Mouse (Mus musculus) midbrain, embryonic 15.5 days (tissue): ENCODE measurements around the gene Hps6. TPM values are rescaled to one million over a fixed set of nuclear protein-coding genes. Genes with fewer than 3 reads are reported as not detected.
"Not testable (repeated sequence)": the region's sequence is repeated elsewhere in the genome, so short reads cannot be mapped to it uniquely, and the experiment has no call there.

Source experiments
- ATAC-seq: fragments of 200-750 bp; cut with Nextera tagmentation; replicated peaks from 2 replicates; pipeline ENCODE4 v1.8.0; 2017; ENCODE audit warnings: moderate TSS enrichment
- H3K27ac ChIP-seq: fragments of 300-500 bp; sonication (generic); 2 replicates; pipeline ENCODE4 v1.5.1; 2015; ENCODE audit warnings: mild to moderate bottlenecking, inconsistent platforms
- H3K27me3 ChIP-seq: fragments of 300-500 bp; sonication (generic); replicated peaks from 2 replicates; pipeline ENCODE4 v1.6.1; 2015; ENCODE audit warnings: inconsistent platforms
- H3K36me3 ChIP-seq: fragments of 300-500 bp; sonication (generic); replicated peaks from 2 replicates; pipeline ENCODE4 v1.6.1; 2015; ENCODE audit warnings: inconsistent platforms
- H3K4me1 ChIP-seq: fragments of 300-500 bp; sonication (generic); 2 replicates; pipeline ENCODE4 v1.6.1; 2015; ENCODE audit warnings: inconsistent platforms
- H3K4me2 ChIP-seq: fragments of 300-500 bp; sonication (generic); 2 replicates; pipeline ENCODE4 v1.6.1; 2015; ENCODE audit warnings: inconsistent platforms, mild to moderate bottlenecking, moderate library complexity
- H3K4me3 ChIP-seq: fragments of 300-500 bp; sonication (generic); 2 replicates; pipeline ENCODE4 v1.5.1; 2015; ENCODE audit warnings: mild to moderate bottlenecking, inconsistent platforms
- H3K9ac ChIP-seq: fragments of 300-500 bp; sonication (generic); 2 replicates; pipeline ENCODE4 v1.6.1; 2015; ENCODE audit warnings: mild to moderate bottlenecking, inconsistent platforms
- H3K9me3 ChIP-seq: fragments of 300-500 bp; sonication (generic); 2 replicates; pipeline ENCODE4 v1.6.1; 2016; ENCODE audit warnings: inconsistent platforms
- WGBS: fragments of 180-500 bp; shearing (Covaris S2); methylation state at CpG from one replicate; pipeline ENCODE4 v1.1.7; 2015; ENCODE audit warnings: mixed read lengths; 5-methylcytosine and 5-hydroxymethylcytosine counted together
- polyA plus RNA-seq: library from polyadenylated mRNA; unstranded; fragments of >200 nt; fragmentation: Nextera tagmentation; extraction: Ambion mirVana; gene quantifications from 2 replicates; pipeline ENCODE4 v1.2.1, GENCODE M21; 2015

Hps6 gene
- polyA plus RNA-seq: 3.9 and 4.0 TPM in 2 replicates

DNA sequence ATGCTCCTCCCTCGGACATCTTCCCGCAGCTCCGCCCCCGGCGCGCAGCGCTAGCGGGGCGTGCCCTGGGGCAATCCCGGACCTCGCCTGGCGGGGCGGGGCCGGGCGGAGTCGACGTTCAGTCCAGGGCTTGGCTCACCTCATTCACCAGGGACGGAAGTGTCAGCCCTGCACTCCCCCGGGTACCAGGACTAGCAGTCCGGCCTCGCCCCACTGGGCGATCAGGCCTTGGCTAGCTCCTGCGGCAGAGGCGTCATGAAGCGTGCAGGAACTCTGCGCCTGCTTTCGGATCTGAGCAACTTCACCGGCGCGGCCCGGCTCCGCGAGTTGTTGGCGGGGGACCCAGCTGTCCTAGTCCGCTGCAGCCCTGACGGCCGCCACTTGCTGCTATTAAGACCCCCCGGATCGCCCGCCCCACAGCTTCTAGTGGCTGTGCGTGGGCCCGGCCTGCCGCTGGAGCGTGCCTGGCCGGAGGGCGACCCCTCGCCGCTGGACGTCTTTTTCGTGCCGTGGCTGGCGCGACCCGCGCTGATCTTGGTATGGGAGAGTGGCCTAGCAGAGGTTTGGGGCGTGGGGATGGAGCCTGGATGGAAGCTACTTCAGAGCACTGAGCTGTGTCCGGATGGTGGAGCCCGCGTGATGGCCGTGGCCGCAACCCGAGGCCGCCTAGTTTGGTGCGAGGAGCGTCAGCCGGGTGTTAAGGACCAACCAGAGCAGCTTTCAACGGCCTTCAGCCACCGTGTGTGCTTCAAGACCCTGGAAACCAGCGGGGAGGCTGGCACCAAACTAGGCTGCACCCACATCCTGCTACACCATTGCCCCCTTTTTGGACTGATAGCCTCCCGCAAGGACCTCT, at the start of gene Hps6:
Gene Hps6, plus strand, starts transcription at position 138 of the 856 bp plus-strand sequence.
- Histone ChIP-seq H3K4me2 (peak within 1 kb of the TSS; percentile 89), H3K27ac (no peak within 1 kb of the TSS), H3K27me3 (peaks cover 16% of the 10 kb centered on the region), H3K4me1 (peaks cover 15% of the 10 kb centered on the region), H3K36me3 (no peaks in the 10 kb centered on the region), H3K4me3 (peak within 1 kb of the TSS; percentile 47), H3K9ac (peak within 1 kb of the TSS; percentile 57), H3K9me3 (no peaks in the 10 kb centered on the region)
- 1% methylated on average over 70 of the region's 70 CpGs for WGBS
- peak; percentile 72; the same call in 1 of the 2 replicates for ATAC-seq

GRCm38 (mm10) chr19:45956736-45957135, 46.6 kb upstream of the Hps6 start:
- Histone ChIP-seq H3K9ac (no peak overlapping the region), H3K9me3 (no peaks in the 10 kb centered on the region), H3K4me2 (no peak overlapping the region), H3K36me3 (peaks cover 16% of the 10 kb centered on the region; the same call in 1 of the 2 replicates), H3K4me3 (no peak overlapping the region), H3K27ac (no peak overlapping the region), H3K27me3 (no peaks in the 10 kb centered on the region), H3K4me1 (no peaks in the 10 kb centered on the region)
- WGBS: 95% methylated on average over 7 of the region's 7 CpGs
- no peak for ATAC-seq

DNA sequence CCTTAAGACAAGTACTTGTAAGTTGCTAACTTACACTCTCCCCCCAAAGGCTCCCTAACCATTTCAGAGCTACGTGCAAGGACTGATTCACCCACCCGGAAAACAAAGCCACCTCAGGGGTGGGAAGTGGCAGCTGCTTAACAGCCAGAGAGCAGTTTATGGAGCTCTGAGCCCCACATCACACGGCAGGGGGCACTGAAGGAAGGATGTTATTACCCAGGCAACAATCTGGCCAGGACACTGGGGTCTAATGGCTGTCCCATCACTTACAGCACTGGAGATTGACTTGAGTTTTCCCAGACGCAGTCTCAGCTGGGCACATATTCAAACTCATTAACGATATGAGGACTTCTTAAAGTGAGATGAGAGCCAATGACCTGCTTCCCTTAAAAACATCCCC, 42.5 kb upstream of the Hps6 start:
- H3K36me3 ChIP-seq: peaks cover 17% of the 10 kb centered on the region; the same call in 1 of the 2 replicates
- no peak for ATAC-seq
- 33% methylated on average over 5 of the region's 5 CpGs for WGBS
- no peak overlapping the region for H3K4me3 ChIP-seq
- H3K4me1 ChIP-seq: no peaks in the 10 kb centered on the region
- no peaks in the 10 kb centered on the region for H3K9me3 ChIP-seq
- no peaks in the 10 kb centered on the region for H3K27me3 ChIP-seq
- H3K4me2 ChIP-seq: no peak overlapping the region
- no peak overlapping the region for H3K27ac ChIP-seq
- H3K9ac ChIP-seq: no peak overlapping the region

DNA sequence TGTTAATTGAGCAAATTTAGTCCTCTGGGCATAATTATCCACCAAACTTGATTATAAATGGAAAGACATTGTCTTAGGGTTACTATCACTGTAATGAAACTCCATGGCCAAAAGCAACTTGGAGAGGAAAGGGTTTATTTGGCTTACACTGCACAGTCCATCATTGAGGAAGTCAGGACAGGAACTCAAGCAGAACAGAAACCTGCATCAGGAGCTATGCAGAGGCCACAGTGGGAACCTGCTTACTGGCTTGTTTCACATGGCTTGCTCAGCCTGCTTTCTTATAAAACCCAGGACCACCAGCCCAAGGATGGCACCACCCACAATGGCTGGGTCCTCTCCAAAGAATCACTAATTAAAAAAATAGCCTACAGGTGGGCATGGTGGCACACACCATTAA, 18.9 kb upstream of the Hps6 start:
- ATAC-seq: no peak
- no peak overlapping the region for H3K4me2 ChIP-seq
- H3K9me3 ChIP-seq: no peaks in the 10 kb centered on the region
- no peaks in the 10 kb centered on the region for H3K36me3 ChIP-seq
- H3K4me1 ChIP-seq: no peaks in the 10 kb centered on the region
- no peaks in the 10 kb centered on the region for H3K27me3 ChIP-seq
- no peak overlapping the region for H3K27ac ChIP-seq
- no peak overlapping the region for H3K4me3 ChIP-seq
- H3K9ac ChIP-seq: no peak overlapping the region

GRCm38 (mm10) chr19:45988238-45988637, 15.1 kb upstream of the Hps6 start:
- no peak overlapping the region for H3K9ac ChIP-seq
- H3K4me2 ChIP-seq: no peak overlapping the region
- H3K27ac ChIP-seq: no peak overlapping the region
- no peaks in the 10 kb centered on the region for H3K27me3 ChIP-seq
- H3K4me3 ChIP-seq: no peak overlapping the region
- no peaks in the 10 kb centered on the region for H3K36me3 ChIP-seq
- no peaks in the 10 kb centered on the region for H3K9me3 ChIP-seq
- 95% methylated on average over 3 of the region's 3 CpGs for WGBS
- ATAC-seq: no peak
- no peaks in the 10 kb centered on the region for H3K4me1 ChIP-seq

DNA sequence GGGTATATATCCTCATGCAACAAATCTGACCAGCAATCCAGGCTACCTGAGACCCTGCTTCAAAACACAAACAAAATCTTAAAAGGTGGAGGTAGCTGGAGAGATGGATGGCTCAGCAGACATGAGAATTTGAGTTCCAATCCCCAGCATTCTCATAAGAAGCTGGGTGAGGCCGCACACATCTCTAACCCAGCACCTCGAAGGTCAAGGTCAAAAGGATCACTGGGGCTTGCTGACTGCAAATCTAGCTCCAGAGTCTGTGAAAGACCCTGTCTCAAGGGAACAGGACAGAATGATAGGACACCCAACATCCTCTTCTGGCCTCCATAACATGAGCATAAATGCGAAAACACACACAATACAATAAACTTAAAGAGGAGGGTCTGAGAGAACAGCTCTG, 12.1 kb upstream of the Hps6 start:
- H3K27me3 ChIP-seq: no peaks in the 10 kb centered on the region
- 93% methylated on average over 3 of the region's 3 CpGs for WGBS
- H3K36me3 ChIP-seq: peaks cover 5% of the 10 kb centered on the region; the same call in 1 of the 2 replicates
- H3K4me2 ChIP-seq: no peak overlapping the region
- no peaks in the 10 kb centered on the region for H3K4me1 ChIP-seq
- no peak for ATAC-seq
- no peak overlapping the region for H3K27ac ChIP-seq
- H3K9me3 ChIP-seq: no peaks in the 10 kb centered on the region
- H3K4me3 ChIP-seq: no peak overlapping the region
- no peak overlapping the region for H3K9ac ChIP-seq

- not testable (repeated sequence) for H3K9ac ChIP-seq, ATAC-seq, H3K4me2 ChIP-seq, H3K36me3 ChIP-seq, H3K27me3 ChIP-seq, H3K9me3 ChIP-seq, H3K27ac ChIP-seq, H3K4me3 ChIP-seq
- peaks cover 10% of the 10 kb centered on the region for H3K4me1 ChIP-seq
- 92% methylated on average over 6 of the region's 6 CpGs for WGBS
Observed at GRCm38 (mm10) chr19:45993441-45993840, 9.9 kb upstream of the Hps6 start.

GRCm38 (mm10) chr19:45993981-45994737, 9.1 kb upstream of the Hps6 start:
- Histone ChIP-seq H3K27me3 (no peaks in the 10 kb centered on the region), H3K4me1 (peaks cover 15% of the 10 kb centered on the region), H3K9ac (no peak overlapping the region), H3K9me3 (no peaks in the 10 kb centered on the region), H3K27ac (no peak overlapping the region), H3K4me3 (no peak overlapping the region), H3K4me2 (no peak overlapping the region), H3K36me3 (peaks cover 5% of the 10 kb centered on the region; the same call in 1 of the 2 replicates)
- WGBS: 98% methylated on average over 13 of the region's 13 CpGs
- no peak for ATAC-seq

DNA sequence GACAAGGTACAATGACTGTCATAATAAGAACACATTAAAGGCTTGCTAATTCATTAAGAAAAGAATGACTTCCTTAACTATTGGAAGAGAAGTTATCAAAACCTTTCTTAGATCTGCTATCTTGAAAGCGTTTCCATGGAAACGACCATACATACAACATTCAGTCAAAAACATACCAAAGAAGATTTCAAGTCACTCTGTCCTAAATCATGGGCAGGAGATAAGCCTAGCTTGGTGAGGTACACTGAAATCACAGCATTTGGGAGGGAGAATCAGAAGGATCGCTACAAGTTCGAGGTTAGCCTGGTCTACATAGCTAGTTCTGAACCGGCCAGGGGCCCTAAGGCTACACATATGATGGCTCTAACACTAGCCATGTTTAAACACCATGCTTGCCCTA, 5.9 kb upstream of the Hps6 start:
- Histone ChIP-seq H3K4me1 (peaks cover 15% of the 10 kb centered on the region), H3K36me3 (peaks cover 5% of the 10 kb centered on the region; the same call in 1 of the 2 replicates), H3K27ac (peak overlapping the region; percentile 97; the same call in 1 of the 2 replicates), H3K4me3 (peak overlapping the region; percentile 88), H3K9me3 (no peaks in the 10 kb centered on the region), H3K9ac (peak overlapping the region; percentile 91), H3K27me3 (no peaks in the 10 kb centered on the region), H3K4me2 (peak overlapping the region; percentile 74)
- 69% methylated on average over 5 of the region's 5 CpGs for WGBS
- peak; percentile 11; the same call in 1 of the 2 replicates for ATAC-seq

GRCm38 (mm10) chr19:45997785-45998693, 5.3 kb upstream of the Hps6 start, which contains the start of gene Armh3:
Gene Armh3, minus strand, starts transcription at chr19:45998488.
- H3K27ac ChIP-seq: peak within 1 kb of the TSS; percentile 97
- peak within 1 kb of the TSS; percentile 91 for H3K9ac ChIP-seq
- peak within 1 kb of the TSS; percentile 74 for H3K4me2 ChIP-seq
- 1% methylated on average over 76 of the region's 76 CpGs for WGBS
- ATAC-seq: peak; percentile 95
- no peaks in the 10 kb centered on the region for H3K9me3 ChIP-seq
- H3K4me1 ChIP-seq: peaks cover 15% of the 10 kb centered on the region
- H3K27me3 ChIP-seq: no peaks in the 10 kb centered on the region
- H3K36me3 ChIP-seq: peaks cover 5% of the 10 kb centered on the region; the same call in 1 of the 2 replicates
- H3K4me3 ChIP-seq: peak within 1 kb of the TSS; percentile 88

GRCm38 (mm10) chr19:45998694-45999217, 4.6 kb upstream of the Hps6 start:
- Histone ChIP-seq H3K4me3 (peak overlapping the region; percentile 88), H3K4me1 (peaks cover 22% of the 10 kb centered on the region), H3K27ac (peak overlapping the region; percentile 97), H3K27me3 (peaks cover 7% of the 10 kb centered on the region), H3K36me3 (peaks cover 5% of the 10 kb centered on the region; the same call in 1 of the 2 replicates), H3K9ac (peak overlapping the region; percentile 53), H3K9me3 (no peaks in the 10 kb centered on the region), H3K4me2 (peak overlapping the region; percentile 74)
- peak; percentile 75 for ATAC-seq
- 12% methylated on average over 8 of the region's 8 CpGs for WGBS
